Mouse (Mus musculus): ENCODE measurements around the gene Bcl11b.

- TF ChIP-seq CTCF (IDR thresholded peaks at IDR 0.05; ENCODE audit: low read depth): no peak
- no peak for TF ChIP-seq EP300 (optimal IDR thresholded peaks at IDR 0.05)
These were observed 38.8 kb upstream of the Bcl11b start for GRCm38 (mm10) chr12:108042239-108042571.

Measured in stomach, postnatal 0 days (tissue).